Mouse (Mus musculus): ENCODE measurements around the gene Glis1. TPM values are rescaled to one million over a fixed set of nuclear protein-coding genes. Genes with fewer than 3 reads are reported as not detected.

Glis1 gene
- polyA plus RNA-seq, 1 experiment from 2014 or later = 0.18 TPM

DNA sequence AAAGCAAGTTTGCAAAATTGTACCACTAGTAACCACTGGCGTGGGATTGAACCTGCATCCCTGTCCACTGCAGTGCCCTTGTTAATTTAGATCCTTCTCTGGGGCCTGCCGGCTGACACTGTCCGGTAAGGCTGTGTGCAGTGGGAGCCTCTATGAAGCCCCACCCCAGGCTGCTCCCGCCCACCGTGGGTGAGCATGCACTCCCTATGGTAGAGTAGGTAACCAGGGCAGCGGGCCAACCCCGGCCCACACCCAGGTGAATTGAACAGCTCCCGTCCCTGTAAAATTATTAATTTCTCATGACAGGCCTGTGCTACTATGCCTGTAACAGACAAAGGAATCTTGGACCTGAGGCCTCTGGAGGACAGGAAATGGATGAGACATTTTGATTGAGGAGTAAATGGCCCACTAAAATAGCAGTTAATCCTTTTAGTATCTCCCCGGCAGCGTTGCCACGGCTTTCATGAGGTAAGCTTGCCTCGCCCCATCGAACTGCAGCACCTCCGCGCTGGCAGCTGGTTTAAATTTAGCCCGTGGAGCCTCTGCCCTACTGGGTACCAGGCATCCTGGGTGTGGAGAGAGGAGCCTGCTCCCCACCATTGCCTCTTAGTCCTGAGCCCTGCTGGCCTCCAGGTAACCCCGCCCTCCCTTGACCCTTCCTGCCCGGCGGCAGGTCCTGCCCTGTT, 136.1 kb downstream of the Glis1 start:
- DNase-seq (no peak), ATAC-seq (no peak)
- no peak overlapping the region for H3K4me3 ChIP-seq (ENCODE audit: low read depth, low read length)
- H3K27me3 ChIP-seq (ENCODE audit: insufficient read depth, low read length) = no peaks in the 10 kb centered on the region
- no peaks in the 10 kb centered on the region for H3K4me1 ChIP-seq (ENCODE audit: insufficient read depth)
- no peak overlapping the region for H3K4me2 ChIP-seq (ENCODE audit: low read depth, low read length)
- no peak for TF ChIP-seq CTCF (IDR thresholded peaks at IDR 0.05; ENCODE audit: low read depth)
- TF ChIP-seq EP300 (IDR thresholded peaks at IDR 0.05; ENCODE audit: low read depth) = no peak
- H3K36me3 ChIP-seq (replicated peaks; ENCODE audit: insufficient read depth, low read length) = no peaks in the 10 kb centered on the region
- H3K27ac ChIP-seq (ENCODE audit: low read depth) = no peak overlapping the region
- H3K9me3 ChIP-seq (ENCODE audit: low read length) = no peaks in the 10 kb centered on the region
- WGBS (ENCODE audit: insufficient replicate concordance) = 68% methylated on average over 19 of the region's 19 CpGs
- H3K9ac ChIP-seq (replicated peaks) = no peak overlapping the region

DNA sequence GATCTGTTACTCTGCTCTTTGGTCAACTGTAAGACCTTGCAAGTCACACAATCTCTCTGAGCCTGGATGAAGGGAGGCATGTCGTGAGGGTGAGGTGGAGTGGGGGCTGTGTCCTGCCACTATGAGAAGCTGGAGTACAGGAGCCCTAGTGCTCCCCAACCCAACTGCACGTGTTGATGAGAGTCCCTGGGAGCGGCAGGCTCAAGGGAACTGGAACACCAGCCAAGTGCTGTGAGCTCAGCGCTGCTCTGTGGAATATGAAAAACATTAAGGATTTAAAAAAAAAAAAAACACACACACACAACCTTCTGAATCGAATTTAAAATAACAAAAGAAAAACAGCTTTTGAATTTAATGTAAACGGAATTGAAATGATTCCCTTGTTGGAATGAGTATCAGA, 141.4 kb downstream of the Glis1 start:
- ATAC-seq = no peak

DNA sequence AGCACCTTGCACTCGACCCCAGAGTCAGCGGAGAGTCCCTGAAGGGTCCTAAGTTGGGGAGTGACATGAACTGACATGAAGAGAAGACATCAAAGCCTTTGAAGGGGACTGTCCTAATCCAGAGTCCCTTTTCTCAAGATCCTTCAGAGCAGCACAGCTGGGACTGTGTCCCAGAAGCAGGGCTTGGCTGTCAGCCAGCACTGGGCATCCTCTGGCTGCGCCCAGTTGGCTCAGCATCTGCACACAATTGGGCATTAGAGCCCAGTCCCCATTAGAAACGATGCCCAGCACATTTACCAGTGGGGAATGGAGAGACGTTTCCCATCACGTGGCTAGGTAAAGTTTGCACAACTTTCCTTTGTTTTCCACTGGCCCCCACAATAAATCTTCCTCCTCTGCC, 142.4 kb downstream of the Glis1 start:
- no peak for TF ChIP-seq CTCF (IDR thresholded peaks at IDR 0.05; ENCODE audit: low read depth)
- TF ChIP-seq EP300 (IDR thresholded peaks at IDR 0.05; ENCODE audit: low read depth) = no peak
- no peak overlapping the region for H3K27ac ChIP-seq (ENCODE audit: low read depth)
- no peak overlapping the region for H3K4me3 ChIP-seq (ENCODE audit: low read depth, low read length)
- no peak for DNase-seq
- 41% methylated on average over 6 of the region's 6 CpGs for WGBS (ENCODE audit: insufficient replicate concordance)
- H3K9me3 ChIP-seq (ENCODE audit: low read length) = no peaks in the 10 kb centered on the region
- ATAC-seq = no peak
- no peaks in the 10 kb centered on the region for H3K4me1 ChIP-seq (ENCODE audit: insufficient read depth)
- no peak overlapping the region for H3K9ac ChIP-seq (replicated peaks)
- H3K27me3 ChIP-seq (ENCODE audit: insufficient read depth, low read length) = no peaks in the 10 kb centered on the region
- H3K4me2 ChIP-seq (ENCODE audit: low read depth, low read length) = no peak overlapping the region
- H3K36me3 ChIP-seq (replicated peaks; ENCODE audit: insufficient read depth, low read length) = no peaks in the 10 kb centered on the region

More for the DNA sequence above, 141.4 kb downstream of the Glis1 start:
- 71% methylated on average over 6 of the region's 6 CpGs for WGBS (ENCODE audit: insufficient replicate concordance)
- no peak for TF ChIP-seq EP300 (IDR thresholded peaks at IDR 0.05; ENCODE audit: low read depth)
- TF ChIP-seq CTCF (IDR thresholded peaks at IDR 0.05; ENCODE audit: low read depth) = no peak
- H3K9me3 ChIP-seq (ENCODE audit: low read length) = no peaks in the 10 kb centered on the region
- H3K4me3 ChIP-seq (ENCODE audit: low read depth, low read length) = no peak overlapping the region
- H3K9ac ChIP-seq (replicated peaks) = no peak overlapping the region
- H3K4me1 ChIP-seq (ENCODE audit: insufficient read depth) = no peaks in the 10 kb centered on the region
- H3K27me3 ChIP-seq (ENCODE audit: insufficient read depth, low read length) = no peaks in the 10 kb centered on the region
- H3K4me2 ChIP-seq (ENCODE audit: low read depth, low read length) = no peak overlapping the region
- DNase-seq = no peak
- no peak overlapping the region for H3K27ac ChIP-seq (ENCODE audit: low read depth)
- no peaks in the 10 kb centered on the region for H3K36me3 ChIP-seq (replicated peaks; ENCODE audit: insufficient read depth, low read length)

DNA sequence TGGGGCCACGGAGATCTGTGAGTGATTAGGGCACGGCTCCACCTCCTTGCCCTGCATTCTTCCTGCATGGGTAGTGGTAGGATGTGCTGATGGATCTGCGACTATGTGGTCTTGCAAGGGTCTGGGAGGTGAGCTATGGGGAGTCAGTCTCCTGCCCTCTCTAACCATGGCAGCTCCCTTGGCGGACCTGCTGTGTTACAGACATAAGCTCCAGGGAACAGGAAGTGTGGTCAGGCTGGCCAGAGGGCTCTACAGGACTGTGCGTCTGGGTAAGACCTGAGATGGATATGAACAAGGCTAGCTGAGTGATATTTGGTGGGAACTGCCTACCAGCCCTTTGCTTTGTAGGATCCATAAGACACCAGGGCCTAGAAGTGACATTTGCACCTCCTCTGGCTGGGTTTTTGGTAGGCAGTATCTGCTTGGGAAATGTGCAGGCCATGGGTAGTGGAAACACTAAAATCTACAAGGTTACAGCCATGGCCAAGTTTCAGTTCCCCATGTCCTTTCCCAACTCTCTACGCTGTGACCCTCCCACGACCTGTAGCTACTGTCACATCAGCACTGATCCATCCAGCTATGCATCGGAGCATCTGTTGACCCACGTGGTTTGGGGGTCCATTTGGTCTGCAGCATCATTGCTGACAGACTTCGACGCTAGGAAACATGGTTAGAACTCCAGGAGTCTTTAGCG, 142.9 kb downstream of the Glis1 start:
- Histone ChIP-seq H3K9me3 (ENCODE audit: low read length) (no peaks in the 10 kb centered on the region), H3K36me3 (replicated peaks; ENCODE audit: insufficient read depth, low read length) (no peaks in the 10 kb centered on the region), H3K4me3 (ENCODE audit: low read depth, low read length) (no peak overlapping the region), H3K4me2 (ENCODE audit: low read depth, low read length) (no peak overlapping the region), H3K4me1 (ENCODE audit: insufficient read depth) (no peaks in the 10 kb centered on the region), H3K27me3 (ENCODE audit: insufficient read depth, low read length) (no peaks in the 10 kb centered on the region), H3K27ac (ENCODE audit: low read depth) (0 out of 2 replicates have a peak overlapping the region, but pooled peaks have one; percentile 29), H3K9ac (replicated peaks) (no peak overlapping the region)
- DNase-seq (no peak), ATAC-seq (0 out of 2 replicates have a peak, but pooled peaks have one; percentile 15)
- 54% methylated on average over 12 of the region's 12 CpGs for WGBS (ENCODE audit: insufficient replicate concordance)
- no peak for TF ChIP-seq CTCF (IDR thresholded peaks at IDR 0.05; ENCODE audit: low read depth)
- no peak for TF ChIP-seq EP300 (IDR thresholded peaks at IDR 0.05; ENCODE audit: low read depth)

DNA sequence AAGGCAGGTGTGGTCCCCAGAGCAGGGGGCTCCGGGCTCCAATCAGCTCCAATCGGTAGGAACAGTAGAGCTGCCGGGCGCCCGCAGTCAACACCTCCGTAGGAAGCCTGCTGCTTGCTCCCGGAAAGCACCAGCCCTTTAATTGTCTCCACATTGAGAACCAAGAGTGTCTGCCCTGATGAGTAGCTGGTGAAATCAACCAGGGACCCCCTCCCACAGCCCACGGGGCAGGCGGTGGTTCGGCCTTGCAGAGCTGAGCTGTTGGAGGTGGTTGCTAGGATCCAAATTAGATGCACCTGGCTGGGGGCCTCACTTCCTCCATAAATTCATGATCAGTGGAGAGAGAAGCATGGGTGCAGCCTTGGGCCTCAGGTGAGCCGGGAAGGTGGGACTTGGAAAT, 146.5 kb downstream of the Glis1 start:
- WGBS (ENCODE audit: insufficient replicate concordance) = 84% methylated on average over 11 of the region's 11 CpGs
- H3K36me3 ChIP-seq (replicated peaks; ENCODE audit: insufficient read depth, low read length) = no peaks in the 10 kb centered on the region
- no peaks in the 10 kb centered on the region for H3K27me3 ChIP-seq (ENCODE audit: insufficient read depth, low read length)
- H3K27ac ChIP-seq (ENCODE audit: low read depth) = no peak overlapping the region
- no peak overlapping the region for H3K9ac ChIP-seq (replicated peaks)
- no peak overlapping the region for H3K4me3 ChIP-seq (ENCODE audit: low read depth, low read length)
- no peak overlapping the region for H3K4me2 ChIP-seq (ENCODE audit: low read depth, low read length)
- DNase-seq (no peak), ATAC-seq (no peak)
- TF ChIP-seq EP300 (IDR thresholded peaks at IDR 0.05; ENCODE audit: low read depth) = no peak
- no peak for TF ChIP-seq CTCF (IDR thresholded peaks at IDR 0.05; ENCODE audit: low read depth)
- no peaks in the 10 kb centered on the region for H3K4me1 ChIP-seq (ENCODE audit: insufficient read depth)
- H3K9me3 ChIP-seq (ENCODE audit: low read length) = no peaks in the 10 kb centered on the region

DNA sequence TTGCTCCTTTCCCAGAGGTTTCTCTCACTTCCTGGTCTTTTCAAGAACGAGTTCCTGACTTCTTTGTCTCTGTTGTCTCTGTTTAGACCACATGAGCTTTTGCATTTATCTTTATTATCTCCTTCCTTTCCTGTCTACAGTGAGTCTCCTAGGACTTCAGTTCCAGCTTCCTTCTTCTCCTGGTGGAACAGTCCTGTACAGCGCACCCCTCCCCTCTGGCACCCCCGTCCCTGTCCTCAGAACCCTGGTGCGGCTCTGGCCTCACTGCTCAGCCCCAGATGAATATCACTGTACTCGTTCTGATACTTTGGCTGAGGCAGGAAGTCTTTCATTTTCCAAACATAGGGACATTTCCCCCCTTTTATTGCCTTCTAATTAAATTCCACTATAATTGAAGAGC, 152.0 kb downstream of the Glis1 start:
- Histone ChIP-seq H3K4me1 (ENCODE audit: insufficient read depth) (no peaks in the 10 kb centered on the region), H3K27me3 (ENCODE audit: insufficient read depth, low read length) (0 out of 2 replicates have a peak, but pooled peaks cover 2% of the 10 kb centered on the region), H3K9ac (replicated peaks) (no peak overlapping the region), H3K4me2 (ENCODE audit: low read depth, low read length) (no peak overlapping the region), H3K36me3 (replicated peaks; ENCODE audit: insufficient read depth, low read length) (no peaks in the 10 kb centered on the region), H3K27ac (ENCODE audit: low read depth) (no peak overlapping the region), H3K9me3 (ENCODE audit: low read length) (no peaks in the 10 kb centered on the region), H3K4me3 (ENCODE audit: low read depth, low read length) (no peak overlapping the region)
- DNase-seq (no peak), ATAC-seq (no peak)
- 43% methylated on average over 5 of the region's 5 CpGs for WGBS (ENCODE audit: insufficient replicate concordance)
- TF ChIP-seq CTCF (IDR thresholded peaks at IDR 0.05; ENCODE audit: low read depth) (no peak), EP300 (IDR thresholded peaks at IDR 0.05; ENCODE audit: low read depth) (no peak)
